Mouse (Mus musculus): Measurements from ENCODE around the gene Srcin1.

The Srcin1 gene

GRCm38 (mm10) chr11:97556569-97557408 is 19.2 kb downstream of the Srcin1 start:
- in situ Hi-C loops (cut with MboI; ENCODE audit: low sequenced_read_pairs) = no loop called here

GRCm38 (mm10) chr11:97555144-97555543 is 20.8 kb downstream of the Srcin1 start:
- in situ Hi-C loops (cut with MboI; ENCODE audit: low sequenced_read_pairs) = no loop called here

- in situ Hi-C loops (cut with MboI; ENCODE audit: low sequenced_read_pairs) = no loop called here
Observed at GRCm38 (mm10) chr11:97552151-97552550, 23.8 kb downstream of the Srcin1 start.

- in situ Hi-C loops (cut with MboI; ENCODE audit: low sequenced_read_pairs) = no loop called here
Observed at GRCm38 (mm10) chr11:97548757-97549156, 27.2 kb downstream of the Srcin1 start.

- in situ Hi-C loops (cut with MboI; ENCODE audit: low sequenced_read_pairs) = no loop called here
Observed at GRCm38 (mm10) chr11:97547957-97548706, 27.9 kb downstream of the Srcin1 start.

GRCm38 (mm10) chr11:97546804-97547411 is 29.1 kb downstream of the Srcin1 start:
- in situ Hi-C loops (cut with MboI; ENCODE audit: low sequenced_read_pairs) = no loop called here

- in situ Hi-C loops (cut with MboI; ENCODE audit: low sequenced_read_pairs) = no loop called here
Observed at GRCm38 (mm10) chr11:97545808-97546560, 30.0 kb downstream of the Srcin1 start.

GRCm38 (mm10) chr11:97543883-97544282 is 32.1 kb downstream of the Srcin1 start:
- in situ Hi-C loops (cut with MboI; ENCODE audit: low sequenced_read_pairs) = no loop called here

- in situ Hi-C loops (cut with MboI; ENCODE audit: low sequenced_read_pairs) = no loop called here
Observed at GRCm38 (mm10) chr11:97543181-97543733, 32.7 kb downstream of the Srcin1 start.

- in situ Hi-C loops (cut with MboI; ENCODE audit: low sequenced_read_pairs) = no loop called here
Observed at GRCm38 (mm10) chr11:97542171-97543150, 33.5 kb downstream of the Srcin1 start.

GRCm38 (mm10) chr11:97540604-97541003 is 35.4 kb downstream of the Srcin1 start:
- in situ Hi-C loops (cut with MboI; ENCODE audit: low sequenced_read_pairs) = no loop called here

GRCm38 (mm10) chr11:97540136-97540535 is 35.9 kb downstream of the Srcin1 start:
- in situ Hi-C loops (cut with MboI; ENCODE audit: low sequenced_read_pairs) = no loop called here

- in situ Hi-C loops (cut with MboI; ENCODE audit: low sequenced_read_pairs) = no loop called here
Observed at GRCm38 (mm10) chr11:97539622-97540021, 36.4 kb downstream of the Srcin1 start.

GRCm38 (mm10) chr11:97537580-97538089 is 38.4 kb downstream of the Srcin1 start:
- in situ Hi-C loops (cut with MboI; ENCODE audit: low sequenced_read_pairs) = no loop called here

GRCm38 (mm10) chr11:97536835-97537579 is 39.0 kb downstream of the Srcin1 start:
- in situ Hi-C loops (cut with MboI; ENCODE audit: low sequenced_read_pairs) = no loop called here

GRCm38 (mm10) chr11:97536083-97536747 is 39.8 kb downstream of the Srcin1 start:
- in situ Hi-C loops (cut with MboI; ENCODE audit: low sequenced_read_pairs) = no loop called here

GRCm38 (mm10) chr11:97535660-97536059 is 40.3 kb downstream of the Srcin1 start:
- in situ Hi-C loops (cut with MboI; ENCODE audit: low sequenced_read_pairs) = no loop called here

- in situ Hi-C loops (cut with MboI; ENCODE audit: low sequenced_read_pairs) = no loop called here
Observed at GRCm38 (mm10) chr11:97535308-97535630, 40.7 kb downstream of the Srcin1 start.

All from CH12F3 (cell line).